Mouse (Mus musculus): ENCODE data around the gene Olfr671.
"Not testable (repeated sequence)": the region's sequence is repeated elsewhere in the genome, so short reads cannot be mapped to it uniquely, and the experiment has no call there.

Olfr671 gene

DNA sequence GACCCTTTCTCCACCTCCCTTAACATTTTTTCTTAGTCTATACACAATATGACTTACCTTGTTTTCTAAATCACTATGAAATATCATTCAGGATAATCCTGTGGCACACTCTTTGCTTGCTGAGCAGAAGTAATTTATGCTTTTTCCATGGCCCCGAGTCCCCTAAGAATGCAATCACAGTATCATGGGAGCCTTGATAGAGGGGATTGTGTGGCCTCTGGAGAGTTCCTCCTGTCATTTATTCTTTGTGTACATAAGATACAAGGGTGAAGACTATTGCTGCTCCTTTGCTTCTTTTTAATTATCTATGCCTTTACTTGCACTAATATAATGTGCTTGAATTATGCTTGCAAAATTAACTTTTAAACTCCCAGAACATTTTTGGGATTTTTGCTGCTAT, at the start of gene Olfr671:
TSS of gene Olfr671 (minus strand) at position 101 of the 400 bp plus-strand sequence.
- DNase-seq (ENCODE audit: low read depth, low spot score): no peak

DNA sequence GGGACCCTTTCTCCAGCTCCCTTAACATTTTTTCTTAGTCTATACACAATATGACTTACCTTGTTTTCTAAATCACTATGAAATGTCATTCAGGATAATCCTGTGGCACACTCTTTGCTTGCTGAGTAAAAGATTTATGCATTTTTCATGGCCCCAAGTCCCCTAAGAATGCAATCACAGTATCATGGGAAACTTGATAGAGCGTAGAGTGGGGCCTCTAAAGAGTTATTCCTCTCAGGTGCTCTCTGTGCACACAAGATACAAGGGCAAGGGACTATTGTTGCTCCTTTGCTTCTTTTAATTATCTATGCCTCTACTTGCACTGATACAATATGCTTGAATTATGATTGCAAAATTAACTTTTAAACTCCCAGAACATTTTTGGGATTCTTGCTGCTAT, 49.4 kb upstream of the Olfr671 start, which contains the start of gene Olfr675:
TSS of gene Olfr675 (minus strand) at position 101 of the 400 bp plus-strand sequence.
- no peak for DNase-seq (ENCODE audit: low read depth, low spot score)

DNA sequence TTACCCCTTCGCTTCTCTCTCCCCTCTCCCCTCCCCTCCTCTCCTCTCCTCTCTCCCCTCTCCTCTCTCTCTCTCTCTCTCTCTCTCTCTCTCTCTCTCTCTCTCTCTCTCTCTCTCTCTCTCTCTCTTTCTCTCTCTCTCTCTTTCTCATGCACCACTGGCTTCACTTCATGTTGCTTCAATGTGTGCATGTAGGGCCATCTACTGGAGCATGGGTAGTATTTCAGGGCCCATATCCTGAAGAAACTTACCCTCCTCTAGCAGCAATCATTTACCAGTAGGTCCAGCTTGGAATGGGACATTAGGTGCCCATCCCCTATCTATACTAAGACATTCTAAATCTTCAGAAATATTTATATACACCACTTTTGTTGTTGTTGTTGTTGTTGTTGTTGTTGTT, 43.6 kb upstream of the Olfr671 start:
- DNase-seq (ENCODE audit: low read depth, low spot score): no peak

DNA sequence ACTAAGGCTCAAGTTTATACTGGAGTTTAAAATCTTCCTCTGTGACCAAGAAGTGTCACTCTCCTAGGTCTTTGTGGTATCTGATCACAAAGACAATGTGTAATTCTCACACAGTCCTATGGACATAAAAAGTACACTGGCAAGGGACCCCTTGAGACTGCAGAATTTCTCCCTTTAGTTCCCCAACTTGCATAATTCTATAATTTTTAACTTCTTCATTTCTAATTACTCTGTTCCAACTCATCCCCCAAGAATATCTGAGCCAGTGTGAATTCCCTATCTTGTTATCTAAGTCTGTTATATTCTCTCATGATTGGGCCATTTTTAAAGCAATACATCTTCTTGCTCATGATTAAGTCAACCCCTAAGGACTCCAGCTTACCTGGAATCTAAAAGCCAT, 23.0 kb upstream of the Olfr671 start, which contains the start of gene Olfr672:
TSS of gene Olfr672 (minus strand) at position 101 of the 400 bp plus-strand sequence.
- no peak for DNase-seq (ENCODE audit: low read depth, low spot score)

DNA sequence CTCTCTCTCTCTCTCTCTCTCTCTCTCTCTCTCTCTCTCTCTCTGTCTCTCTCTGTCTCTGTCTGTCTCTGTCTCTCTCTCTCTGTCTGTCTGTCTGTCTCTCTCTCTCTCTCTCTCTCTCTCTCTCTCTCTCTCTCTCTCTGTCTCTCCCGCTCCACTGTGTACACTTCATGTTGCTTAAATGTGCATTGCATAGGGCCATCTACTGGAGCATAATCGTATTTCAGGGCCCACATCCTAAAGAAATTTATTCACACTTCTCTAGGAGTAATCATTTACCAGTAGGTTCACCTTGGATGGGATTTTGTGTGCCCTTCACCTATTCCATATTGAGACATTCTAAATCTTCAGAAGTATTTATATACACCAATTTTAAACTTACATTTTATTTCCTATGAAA, 6.4 kb downstream of the Olfr671 start:
- DNase-seq (ENCODE audit: low read depth, low spot score): not testable (repeated sequence)

DNA sequence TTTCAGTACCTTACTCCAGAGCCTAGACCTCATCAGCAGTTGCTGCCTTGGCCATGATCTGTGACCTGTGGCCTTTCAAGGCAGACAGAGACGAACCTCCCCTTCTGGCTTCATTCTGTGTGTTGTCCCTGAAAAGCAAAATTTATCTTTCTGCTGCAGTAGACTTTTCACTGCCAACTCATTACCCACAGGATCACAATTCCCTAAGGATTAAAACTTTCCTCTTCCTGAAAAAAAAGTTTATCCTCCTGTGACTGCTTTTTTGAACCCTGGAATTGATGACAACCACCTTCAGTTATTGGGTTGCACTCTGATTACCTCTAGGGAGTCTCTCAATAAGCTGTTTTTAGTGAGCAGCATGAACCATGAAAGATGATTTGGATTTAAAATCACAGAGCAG, 16.4 kb downstream of the Olfr671 start, which contains the start of gene Olfr670:
TSS of gene Olfr670 (minus strand) at position 101 of the 400 bp plus-strand sequence.
- no peak for DNase-seq (ENCODE audit: low read depth, low spot score)

DNA sequence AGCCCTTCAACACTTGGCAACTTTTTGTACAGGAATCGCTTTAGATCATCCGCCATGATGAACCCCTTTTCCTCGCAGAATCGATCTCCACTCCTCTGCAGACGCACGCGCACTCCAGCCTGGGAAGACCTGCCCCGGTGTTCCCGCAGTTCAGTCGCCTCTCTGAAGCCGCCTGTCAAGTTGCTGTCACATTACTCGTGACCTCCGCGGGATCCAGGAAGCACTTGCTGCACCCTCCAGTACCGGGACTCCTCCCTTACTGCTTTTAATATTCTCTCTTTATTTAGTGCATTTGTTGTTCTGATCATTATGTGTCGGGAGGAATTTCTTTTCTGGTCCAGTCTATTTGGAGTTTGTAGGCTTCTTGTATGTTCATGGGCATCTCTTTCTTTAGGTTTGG, 28.7 kb downstream of the Olfr671 start:
- DNase-seq (ENCODE audit: low read depth, low spot score): not testable (repeated sequence)

DNA sequence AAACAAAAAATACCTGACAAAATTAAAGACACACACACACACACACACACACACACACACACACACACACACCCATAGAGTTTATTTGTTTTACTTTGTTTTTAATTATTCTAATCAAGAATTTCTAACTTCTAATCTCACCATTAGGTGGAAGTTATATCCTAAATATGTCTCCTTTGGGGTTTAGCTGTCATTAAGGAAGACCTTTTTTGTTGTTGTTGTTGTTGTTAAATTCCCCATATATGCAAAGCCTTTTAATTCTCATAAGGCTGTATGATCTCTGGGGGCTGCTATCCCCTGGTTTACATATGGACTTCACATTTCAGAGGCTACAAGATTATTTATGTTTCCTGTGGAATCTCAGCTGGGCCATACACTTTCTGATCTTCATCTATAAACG, 45.0 kb downstream of the Olfr671 start, which contains the start of gene Olfr669:
TSS of gene Olfr669 (plus strand) at position 301 of the 400 bp plus-strand sequence.
- no peak for DNase-seq (ENCODE audit: low read depth, low spot score)

DNA sequence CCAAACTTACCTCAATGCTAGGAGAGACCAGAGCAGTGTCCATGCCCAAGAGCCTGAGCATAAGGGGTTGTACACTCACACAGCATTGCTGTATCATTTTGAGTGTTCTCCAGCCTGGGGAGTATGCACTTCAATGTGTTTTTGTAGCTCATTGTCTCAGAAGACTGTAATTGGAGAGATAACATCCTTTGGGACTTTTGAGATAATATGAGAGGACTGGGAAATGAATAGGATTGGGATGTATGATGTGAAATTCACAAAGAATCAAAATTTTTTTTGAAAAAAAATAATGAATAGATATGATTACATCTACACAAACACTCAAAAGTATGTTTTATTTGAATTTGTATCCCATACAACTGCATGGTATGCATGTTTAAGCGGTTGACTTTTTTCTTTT, 51.0 kb downstream of the Olfr671 start, which contains the start of gene Olfr668:
TSS of gene Olfr668 (minus strand) at position 101 of the 400 bp plus-strand sequence.
- no peak for DNase-seq (ENCODE audit: low read depth, low spot score)
